Mouse (Mus musculus): Measurements from ENCODE around the gene Atp1a1. TPM values are rescaled to one million over a fixed set of nuclear protein-coding genes. Genes with fewer than 3 reads are reported as not detected.
A peak's percentile ranks its signal among the peaks of the same experiment; 100 is the strongest.

The Atp1a1 gene
- polyA plus RNA-seq, 1 experiment from 2014 or later, result 150 TPM

DNA sequence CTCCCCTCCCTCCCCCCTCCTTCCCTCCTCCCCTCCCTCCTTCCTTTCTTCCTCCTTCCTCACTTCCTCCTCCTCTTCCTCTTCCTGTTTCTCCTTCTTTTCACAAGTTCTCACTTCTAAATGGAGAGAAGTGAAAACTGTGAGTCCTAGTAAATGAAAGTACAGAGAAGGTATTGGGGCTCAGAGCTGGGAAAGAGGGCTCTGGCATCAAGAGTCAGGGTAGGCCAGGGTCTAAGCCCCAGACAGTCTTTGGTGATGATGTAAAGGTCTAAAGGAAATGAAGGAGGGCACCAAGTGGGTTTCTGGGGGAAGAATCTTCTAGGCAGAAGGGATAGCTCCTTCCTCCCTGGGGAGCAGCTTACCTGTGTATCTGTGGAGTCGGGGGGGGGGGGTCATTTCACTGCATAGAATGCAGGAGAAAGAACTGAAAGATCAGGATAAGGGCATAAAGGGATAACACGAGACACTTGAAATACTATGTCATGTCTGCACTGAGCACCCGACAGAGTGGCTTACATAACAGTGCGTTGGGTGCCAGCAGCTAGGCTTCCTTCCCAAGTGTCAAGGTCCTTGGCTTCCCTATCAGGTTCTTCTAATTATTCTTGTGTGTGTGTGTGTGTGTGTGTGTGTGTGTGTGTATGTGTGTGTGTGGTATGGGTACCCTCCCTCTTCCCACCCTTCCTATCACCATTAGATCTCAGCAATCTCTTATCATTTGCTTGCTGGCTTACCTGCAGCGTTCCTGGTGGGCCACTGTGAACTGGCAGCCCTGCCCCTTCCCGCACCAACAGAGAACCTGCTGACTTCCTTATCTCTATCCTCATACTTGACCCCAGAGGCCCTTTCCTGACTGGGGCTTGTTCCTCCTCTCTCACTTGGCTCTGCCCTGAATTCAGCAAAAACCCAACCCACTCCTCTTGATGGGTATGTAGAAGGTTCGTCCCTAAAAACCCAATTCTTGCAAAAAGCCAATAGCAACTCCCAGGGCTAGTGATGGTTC is 51.6 kb downstream of the Atp1a1 start:
- Histone ChIP-seq H3K27me3 (ENCODE audit: insufficient read depth, low read length) (no peaks in the 10 kb centered on the region), H3K9ac (no peak overlapping the region), H3K36me3 (ENCODE audit: insufficient read depth) (no peaks in the 10 kb centered on the region), H3K9me3 (ENCODE audit: low read depth, low read length) (no peaks in the 10 kb centered on the region), H3K27ac (ENCODE audit: low read depth) (no peak overlapping the region), H3K4me1 (ENCODE audit: insufficient read depth) (peaks cover 10% of the 10 kb centered on the region; the same call in 1 of the 2 replicates), H3K4me3 (ENCODE audit: low read depth, low read length) (no peak overlapping the region), H3K4me2 (no peak overlapping the region)
- ATAC-seq (ENCODE audit: insufficient read depth) (no peak), DNase-seq (no peak)
- WGBS, result 55% methylated on average over 7 of the region's 7 CpGs
- TF ChIP-seq CTCF (IDR thresholded peaks at IDR 0.05; ENCODE audit: low read depth), result no peak

DNA sequence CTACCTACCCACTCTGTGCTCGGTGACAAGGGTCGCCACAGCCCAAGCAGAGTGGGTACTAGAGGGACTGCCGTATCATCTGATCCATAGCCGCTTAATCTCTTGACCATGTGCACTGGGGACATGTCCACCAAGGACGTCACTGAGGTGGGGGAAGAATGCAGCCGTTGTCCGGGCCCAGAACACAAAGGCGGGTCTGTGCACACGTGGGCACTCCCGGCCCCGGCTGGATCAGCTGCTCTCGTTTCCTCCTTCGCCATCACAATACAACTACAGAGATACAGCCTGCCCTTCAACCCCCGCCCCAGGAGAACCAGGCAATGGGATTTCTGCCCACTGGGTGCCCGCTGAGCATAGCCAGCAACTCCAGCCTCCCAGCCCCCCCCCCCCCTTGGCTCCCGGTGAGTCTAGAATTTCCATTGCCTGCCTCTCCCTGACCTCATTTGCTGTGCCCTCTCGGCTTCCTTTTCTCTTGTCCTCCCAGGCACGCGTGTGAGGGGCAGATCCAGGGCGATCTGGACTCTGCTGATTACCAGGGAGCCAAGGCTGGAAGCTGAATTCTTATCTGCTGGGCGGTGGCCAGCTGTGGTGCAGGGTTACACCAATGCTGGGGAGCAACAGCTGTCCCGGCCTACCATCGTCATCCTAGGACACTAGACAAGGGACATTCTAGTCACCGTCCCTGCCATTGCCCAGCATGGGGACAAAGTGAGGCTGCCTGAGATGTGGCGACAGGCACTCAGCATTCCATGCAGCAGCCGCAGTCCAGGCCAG is 52.8 kb downstream of the Atp1a1 start:
- TF ChIP-seq CTCF (IDR thresholded peaks at IDR 0.05; ENCODE audit: low read depth), result no peak
- no peak overlapping the region; the same call in 1 of the 2 replicates for H3K9ac ChIP-seq
- H3K36me3 ChIP-seq (ENCODE audit: insufficient read depth), result no peaks in the 10 kb centered on the region
- H3K4me1 ChIP-seq (ENCODE audit: insufficient read depth), result peaks cover 10% of the 10 kb centered on the region; the same call in 1 of the 2 replicates
- peak; percentile 41 for DNase-seq
- WGBS, result 54% methylated on average over 26 of the region's 26 CpGs
- peak; percentile 84 for ATAC-seq (ENCODE audit: insufficient read depth)
- H3K9me3 ChIP-seq (ENCODE audit: low read depth, low read length), result no peaks in the 10 kb centered on the region
- H3K4me3 ChIP-seq (ENCODE audit: low read depth, low read length), result no peak overlapping the region
- H3K27ac ChIP-seq (ENCODE audit: low read depth), result peak overlapping the region; percentile 33
- H3K4me2 ChIP-seq, result peak overlapping the region; percentile 23; the same call in 1 of the 2 replicates
- H3K27me3 ChIP-seq (ENCODE audit: insufficient read depth, low read length), result no peaks in the 10 kb centered on the region

- Histone ChIP-seq H3K36me3 (ENCODE audit: insufficient read depth) (no peaks in the 10 kb centered on the region), H3K4me3 (ENCODE audit: low read depth, low read length) (no peak overlapping the region), H3K4me1 (ENCODE audit: insufficient read depth) (peaks cover 10% of the 10 kb centered on the region; the same call in 1 of the 2 replicates), H3K27ac (ENCODE audit: low read depth) (no peak overlapping the region), H3K4me2 (no peak overlapping the region), H3K9me3 (ENCODE audit: low read depth, low read length) (no peaks in the 10 kb centered on the region), H3K9ac (no peak overlapping the region), H3K27me3 (ENCODE audit: insufficient read depth, low read length) (no peaks in the 10 kb centered on the region)
- ATAC-seq (ENCODE audit: insufficient read depth) (no peak), DNase-seq (no peak)
- WGBS, result 66% methylated on average over 5 of the region's 5 CpGs
- TF ChIP-seq CTCF (IDR thresholded peaks at IDR 0.05; ENCODE audit: low read depth), result no peak
These were observed 54.7 kb downstream of the Atp1a1 start for GRCm38 (mm10) chr3:101549749-101550148.

DNA sequence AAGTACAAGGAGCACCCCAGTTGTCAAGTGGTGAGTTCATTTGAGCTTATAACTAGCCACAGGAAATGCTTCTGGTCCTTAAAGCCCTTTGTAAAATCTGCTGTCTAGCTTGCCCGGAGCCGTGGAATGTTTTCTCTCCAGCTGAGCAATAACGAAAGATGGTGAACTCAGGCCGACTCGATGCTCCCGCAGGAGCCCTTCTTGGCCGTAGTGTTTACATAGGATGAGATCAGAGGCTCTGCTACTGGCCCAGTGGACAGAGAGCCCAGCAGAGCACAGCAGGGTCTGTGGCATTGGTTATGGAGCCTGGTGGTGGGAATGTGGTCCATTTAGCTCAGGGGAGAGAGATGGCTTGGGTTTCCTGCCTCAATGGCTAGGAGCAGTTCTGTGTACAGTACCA is 60.4 kb downstream of the Atp1a1 start:
- 3% methylated on average over 7 of the region's 7 CpGs for WGBS
- Histone ChIP-seq H3K36me3 (ENCODE audit: insufficient read depth) (no peaks in the 10 kb centered on the region), H3K9ac (no peak overlapping the region), H3K27me3 (ENCODE audit: insufficient read depth, low read length) (no peaks in the 10 kb centered on the region), H3K27ac (ENCODE audit: low read depth) (0 out of 2 replicates have a peak overlapping the region, but pooled peaks have one; percentile 9), H3K4me1 (ENCODE audit: insufficient read depth) (peaks cover 7% of the 10 kb centered on the region; the same call in 1 of the 2 replicates), H3K4me3 (ENCODE audit: low read depth, low read length) (no peak overlapping the region), H3K4me2 (no peak overlapping the region), H3K9me3 (ENCODE audit: low read depth, low read length) (no peaks in the 10 kb centered on the region)
- DNase-seq, result peak; percentile 50
- ATAC-seq (ENCODE audit: insufficient read depth), result peak; percentile 44; the same call in 1 of the 2 replicates
- TF ChIP-seq CTCF (IDR thresholded peaks at IDR 0.05; ENCODE audit: low read depth), result no peak

- Histone ChIP-seq H3K27ac (ENCODE audit: low read depth) (no peak overlapping the region), H3K9ac (no peak overlapping the region), H3K4me3 (ENCODE audit: low read depth, low read length) (no peak overlapping the region), H3K4me1 (ENCODE audit: insufficient read depth) (peaks cover 7% of the 10 kb centered on the region; the same call in 1 of the 2 replicates), H3K27me3 (ENCODE audit: insufficient read depth, low read length) (no peaks in the 10 kb centered on the region), H3K36me3 (ENCODE audit: insufficient read depth) (no peaks in the 10 kb centered on the region), H3K9me3 (ENCODE audit: low read depth, low read length) (no peaks in the 10 kb centered on the region), H3K4me2 (no peak overlapping the region)
- ATAC-seq (ENCODE audit: insufficient read depth) (no peak), DNase-seq (no peak)
- WGBS, result 65% methylated on average over 6 of the region's 6 CpGs
- no peak for TF ChIP-seq CTCF (IDR thresholded peaks at IDR 0.05; ENCODE audit: low read depth)
These were observed 62.9 kb downstream of the Atp1a1 start for GRCm38 (mm10) chr3:101541571-101541970.

- H3K4me3 ChIP-seq (ENCODE audit: low read depth, low read length), result no peak overlapping the region
- H3K4me2 ChIP-seq, result no peak overlapping the region
- no peak overlapping the region for H3K9ac ChIP-seq
- no peaks in the 10 kb centered on the region for H3K36me3 ChIP-seq (ENCODE audit: insufficient read depth)
- H3K27me3 ChIP-seq (ENCODE audit: insufficient read depth, low read length), result no peaks in the 10 kb centered on the region
- no peaks in the 10 kb centered on the region for H3K9me3 ChIP-seq (ENCODE audit: low read depth, low read length)
- ATAC-seq (ENCODE audit: insufficient read depth) (no peak), DNase-seq (no peak)
- no peak overlapping the region for H3K27ac ChIP-seq (ENCODE audit: low read depth)
- WGBS, result 81% methylated on average over 4 of the region's 4 CpGs
- no peak for TF ChIP-seq CTCF (IDR thresholded peaks at IDR 0.05; ENCODE audit: low read depth)
- peaks cover 7% of the 10 kb centered on the region; the same call in 1 of the 2 replicates for H3K4me1 ChIP-seq (ENCODE audit: insufficient read depth)
These were observed 63.9 kb downstream of the Atp1a1 start for GRCm38 (mm10) chr3:101540568-101540967.
